Mouse (Mus musculus): ENCODE results near the gene Sbk1.
"Not testable (repeated sequence)": the region's sequence is repeated elsewhere in the genome, so short reads cannot be mapped to it uniquely, and the experiment has no call there.

Gene Sbk1

DNA sequence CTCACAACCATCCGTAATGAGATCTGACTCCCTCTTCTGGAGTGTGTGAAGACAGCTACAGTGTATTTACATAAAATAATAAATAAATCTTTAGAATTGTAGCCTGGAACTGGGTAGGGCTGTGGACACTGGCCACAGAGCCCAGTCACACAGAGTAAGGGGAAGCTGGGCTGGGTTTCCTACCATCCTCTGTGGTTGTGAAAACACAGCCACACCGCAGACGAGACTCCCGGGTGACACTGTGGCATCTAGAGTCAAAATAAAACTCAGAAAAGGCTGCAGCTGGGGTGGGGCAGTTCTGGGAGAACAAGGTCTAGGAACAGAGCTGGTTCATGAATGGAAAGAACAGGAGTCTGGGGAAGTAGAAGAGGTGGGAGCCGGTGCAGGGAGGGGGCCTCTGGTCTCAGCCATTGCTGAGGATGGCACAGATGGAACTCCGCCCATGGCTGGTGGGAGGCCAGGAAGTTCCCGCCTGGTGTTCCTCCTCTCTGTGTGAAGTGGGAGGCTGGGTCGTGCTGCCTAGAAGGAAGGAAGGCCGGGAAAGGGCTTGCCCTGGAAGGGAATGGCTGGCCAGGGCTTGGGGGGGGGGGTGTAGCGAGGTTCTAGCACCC is 15.2 kb downstream of the Sbk1 start:
- peak in 1 of 2 experiments; percentile 55 for DNase-seq (ENCODE audit: low spot score in 2 of 2)

DNA sequence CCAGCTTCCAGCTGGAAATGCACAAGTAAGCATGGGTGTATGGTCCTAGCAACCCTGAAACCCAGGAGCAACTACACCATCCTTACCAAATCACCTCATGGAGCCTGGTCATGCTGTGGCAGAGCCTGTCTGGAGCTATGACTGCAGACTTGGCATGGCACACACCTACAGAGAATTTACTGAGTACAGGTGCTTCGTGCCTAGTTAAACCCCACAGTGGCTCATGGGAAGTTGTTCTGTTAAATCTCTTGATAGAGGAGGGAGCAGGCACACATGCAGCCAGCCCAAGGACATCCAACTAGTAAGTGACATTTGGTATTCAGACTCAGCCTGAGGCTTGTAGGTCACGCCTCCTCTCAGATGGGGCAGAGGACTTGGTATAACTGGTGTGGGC is 15.7 kb downstream of the Sbk1 start:
- DNase-seq (ENCODE audit: low spot score in 2 of 2) = no peak

DNA sequence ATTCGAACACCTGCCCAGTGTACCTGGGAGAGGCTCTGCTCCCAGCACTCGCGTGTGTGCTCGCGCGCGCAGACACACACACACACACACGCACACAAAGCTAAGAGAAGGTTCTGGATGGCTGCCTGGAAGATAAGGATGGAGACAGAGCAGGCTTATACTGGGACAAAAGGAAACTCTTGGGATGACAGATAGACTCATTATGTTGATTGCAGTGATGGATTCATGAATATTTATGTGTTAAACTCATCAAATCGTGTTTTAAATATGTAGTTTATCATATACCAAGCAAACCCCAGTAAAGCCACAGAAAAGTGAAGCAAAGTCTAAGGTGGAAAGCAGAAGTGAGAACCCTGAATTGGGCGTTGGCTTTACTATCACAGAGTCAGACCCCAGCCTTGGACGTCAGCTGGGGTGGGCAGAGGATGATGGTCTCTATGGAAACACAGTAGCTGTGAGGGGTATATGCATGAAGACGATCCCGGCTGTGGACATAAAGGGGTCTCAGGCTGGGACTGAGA is 16.2 kb downstream of the Sbk1 start:
- DNase-seq (ENCODE audit: low spot score in 2 of 2) = no peak

- DNase-seq (ENCODE audit: low spot score in 2 of 2) = no peak
Observed at GRCm38 (mm10) chr7:126289371-126289770, 17.0 kb downstream of the Sbk1 start.

GRCm38 (mm10) chr7:126289956-126290355 is 17.5 kb downstream of the Sbk1 start:
- no peak for DNase-seq (ENCODE audit: low spot score in 2 of 2)

DNA sequence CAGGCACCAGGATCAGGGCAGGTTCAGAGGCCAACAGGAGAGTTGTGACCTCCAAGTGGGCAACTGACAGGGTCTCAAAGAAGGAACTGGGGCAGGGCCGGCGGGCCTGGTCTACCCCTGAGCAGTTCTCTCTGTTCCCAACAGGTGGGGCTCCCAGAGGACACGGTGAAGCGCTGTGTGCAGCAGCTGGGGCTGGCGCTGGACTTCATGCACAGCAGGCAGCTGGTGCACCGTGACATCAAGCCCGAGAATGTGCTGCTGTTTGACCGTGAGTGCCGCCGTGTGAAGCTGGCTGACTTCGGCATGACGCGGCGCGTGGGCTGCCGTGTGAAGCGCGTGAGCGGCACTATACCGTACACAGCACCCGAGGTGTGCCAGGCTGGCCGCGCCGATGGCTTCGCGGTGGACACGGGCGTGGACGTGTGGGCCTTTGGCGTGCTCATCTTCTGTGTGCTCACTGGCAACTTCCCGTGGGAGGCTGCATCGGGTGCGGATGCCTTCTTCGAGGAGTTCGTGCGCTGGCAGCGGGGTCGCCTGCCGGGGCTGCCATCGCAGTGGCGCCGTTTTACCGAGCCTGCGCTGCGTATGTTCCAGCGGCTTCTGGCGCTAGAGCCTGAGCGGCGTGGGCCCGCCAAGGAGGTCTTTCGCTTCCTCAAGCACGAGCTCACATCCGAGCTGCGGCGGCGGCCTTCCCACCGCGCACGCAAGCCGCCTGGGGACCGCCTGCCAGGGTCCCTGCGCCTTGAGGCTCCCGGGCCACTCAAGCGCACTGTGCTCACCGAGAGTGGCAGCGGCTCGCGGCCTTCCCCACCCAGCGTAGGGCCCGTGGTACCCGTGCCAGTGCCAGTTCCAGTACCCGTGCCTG is 19.5 kb downstream of the Sbk1 start:
- DNase-seq (ENCODE audit: low spot score in 2 of 2) = no peak

DNA sequence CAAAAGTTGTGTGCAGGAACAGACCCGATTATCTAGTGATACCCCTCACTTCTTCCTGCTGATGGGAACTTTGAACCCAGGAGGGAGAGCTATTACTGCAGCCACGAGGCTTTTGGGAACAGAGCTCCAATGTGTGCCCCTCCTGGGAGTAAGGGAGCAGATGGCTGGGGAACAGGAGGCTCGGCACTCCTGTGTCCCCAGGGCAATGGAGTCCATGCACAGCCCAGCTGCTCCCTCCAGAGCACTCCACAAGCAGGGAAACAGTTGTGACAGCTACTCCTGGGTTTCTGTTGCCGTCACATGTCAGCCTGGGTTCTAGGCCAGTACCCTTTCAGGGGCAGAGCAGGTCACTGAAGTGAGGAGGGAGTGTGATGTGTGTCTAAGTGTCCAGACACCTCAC is 20.7 kb downstream of the Sbk1 start:
- no peak for DNase-seq (ENCODE audit: low spot score in 2 of 2)

GRCm38 (mm10) chr7:126297579-126298460 is 25.4 kb downstream of the Sbk1 start:
- peak in 1 of 2 experiments; percentile 52 for DNase-seq (ENCODE audit: low spot score in 2 of 2)

GRCm38 (mm10) chr7:126298856-126299255 is 26.4 kb downstream of the Sbk1 start:
- no peak for DNase-seq (ENCODE audit: low spot score in 2 of 2)

DNA sequence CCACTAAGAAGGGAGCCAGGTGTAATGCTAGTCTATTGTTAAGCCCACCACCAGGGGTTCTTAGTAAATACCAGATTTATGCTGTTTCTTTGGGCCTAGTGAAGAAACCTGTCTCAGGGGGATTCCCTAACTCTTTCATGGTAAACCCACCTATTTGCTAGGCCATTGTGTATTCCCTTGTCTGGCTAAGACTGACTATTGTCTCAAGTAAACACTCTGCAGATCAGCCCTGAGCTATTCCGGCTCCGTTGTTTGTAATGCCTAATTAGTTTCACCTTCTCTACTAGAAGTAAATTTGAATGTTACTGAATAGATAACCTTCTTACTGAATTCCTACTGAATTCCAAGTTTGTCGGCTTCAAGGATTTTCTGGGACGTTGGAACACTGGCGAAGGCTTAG is 29.4 kb downstream of the Sbk1 start:
- not testable (repeated sequence) for DNase-seq (ENCODE audit: low spot score in 2 of 2)

- DNase-seq (ENCODE audit: low spot score in 2 of 2) = no peak
Observed at GRCm38 (mm10) chr7:126311822-126312221, 39.4 kb downstream of the Sbk1 start.

DNA sequence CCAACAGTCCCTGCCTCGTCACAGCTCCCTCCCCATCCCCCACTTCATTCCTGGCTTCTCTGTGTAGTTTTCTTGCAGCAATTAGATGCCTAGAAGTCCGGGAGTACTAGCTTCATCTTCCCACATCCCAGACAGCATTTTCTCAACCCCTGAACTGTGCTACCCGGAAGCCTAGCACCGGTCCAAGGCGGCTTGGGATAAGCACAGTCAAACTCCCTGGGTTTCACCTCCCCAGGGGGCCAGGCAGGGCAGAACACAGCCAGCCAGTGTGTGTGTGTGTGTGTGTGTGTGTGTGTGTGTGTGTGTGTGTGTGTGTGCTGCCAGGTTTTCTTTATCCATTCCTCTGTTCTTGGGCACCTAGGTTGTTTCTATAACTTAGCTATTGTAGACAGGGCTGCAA is 40.9 kb downstream of the Sbk1 start:
- no peak for DNase-seq (ENCODE audit: low spot score in 2 of 2)

DNA sequence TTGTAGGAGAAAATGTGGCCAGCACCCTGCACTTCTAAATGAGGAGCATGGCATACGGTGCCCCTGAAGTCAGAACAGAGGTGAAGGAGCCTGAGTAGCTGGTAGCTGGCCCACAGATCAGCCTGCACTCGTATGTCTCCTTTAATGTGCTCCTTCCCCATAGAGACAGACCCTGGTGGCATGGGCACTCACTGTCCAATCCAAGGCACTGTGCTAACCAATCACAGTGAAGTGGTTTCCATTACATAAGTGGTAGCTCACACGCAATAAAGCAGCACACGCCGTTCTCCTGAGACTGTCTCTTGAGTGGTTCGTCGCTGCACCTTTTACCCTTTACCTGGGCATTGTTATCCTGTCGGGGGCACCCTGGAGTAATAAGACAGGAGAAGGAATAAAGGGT is 41.9 kb downstream of the Sbk1 start:
- DNase-seq (ENCODE audit: low spot score in 2 of 2) = no peak

DNA sequence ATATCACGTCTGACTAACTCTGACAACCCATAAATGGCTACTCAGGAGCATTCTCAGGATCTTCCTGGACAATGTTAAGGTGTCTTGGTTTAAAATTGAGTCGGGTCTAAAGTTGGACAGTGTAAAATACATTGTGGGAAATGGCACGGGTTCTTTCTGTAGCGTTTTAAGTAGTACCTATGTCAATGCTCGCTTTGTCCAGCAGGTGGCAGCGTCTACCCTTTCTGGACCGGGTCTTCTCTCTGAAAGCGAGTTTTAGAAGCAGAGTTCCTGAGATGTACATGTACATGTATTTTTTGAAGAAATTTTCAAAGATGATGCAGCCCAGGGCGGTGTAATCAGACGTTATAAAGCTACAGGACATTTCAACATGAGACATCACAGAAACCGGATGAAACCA is 51.3 kb downstream of the Sbk1 start:
- peak; percentile 59 to 81 for DNase-seq (ENCODE audit: low spot score in 2 of 2)

- no peak for DNase-seq (ENCODE audit: low spot score in 2 of 2)
Observed at GRCm38 (mm10) chr7:126324791-126325190, 52.4 kb downstream of the Sbk1 start.

- DNase-seq (ENCODE audit: low spot score in 2 of 2) = not testable (repeated sequence)
Observed at GRCm38 (mm10) chr7:126325576-126326273, 53.3 kb downstream of the Sbk1 start.

- not testable (repeated sequence) for DNase-seq (ENCODE audit: low spot score in 2 of 2)
Observed at GRCm38 (mm10) chr7:126328848-126329247, 56.4 kb downstream of the Sbk1 start.

DNA sequence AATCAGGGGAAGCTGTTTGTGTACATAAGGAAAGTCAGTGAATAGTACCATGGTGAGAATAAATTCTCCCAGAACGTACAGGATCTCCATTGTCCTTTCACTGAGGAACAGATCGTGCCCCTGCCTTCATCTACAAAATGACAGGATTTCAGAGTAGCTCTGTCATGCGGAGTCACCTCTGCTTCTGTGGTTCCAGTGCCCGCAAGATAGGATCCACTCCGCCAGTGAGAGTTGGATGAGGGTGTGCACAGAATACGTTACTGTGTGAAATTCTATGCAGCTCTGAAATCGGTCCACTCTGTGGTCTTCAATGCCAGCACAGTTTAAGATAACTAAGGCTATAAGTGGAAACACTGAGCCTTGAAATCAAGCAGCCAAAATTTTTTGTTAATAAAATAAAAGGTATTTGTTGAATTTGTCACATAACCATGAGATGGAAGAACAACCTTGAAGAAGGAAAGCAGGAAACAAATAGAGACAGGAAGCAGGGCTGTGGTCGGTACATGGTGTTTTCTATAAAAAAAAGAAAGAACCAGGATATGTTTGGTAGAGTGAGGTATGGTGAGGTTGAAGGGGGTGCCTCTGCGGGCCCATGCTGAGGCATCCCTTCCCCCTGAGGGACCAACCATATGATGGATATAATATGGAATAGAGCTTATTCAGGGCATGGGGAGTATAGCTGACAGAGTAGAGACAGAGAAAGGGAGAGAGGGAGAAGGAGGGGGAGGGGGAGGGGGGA is 57.7 kb downstream of the Sbk1 start:
- no peak for DNase-seq (ENCODE audit: low spot score in 2 of 2)

DNA sequence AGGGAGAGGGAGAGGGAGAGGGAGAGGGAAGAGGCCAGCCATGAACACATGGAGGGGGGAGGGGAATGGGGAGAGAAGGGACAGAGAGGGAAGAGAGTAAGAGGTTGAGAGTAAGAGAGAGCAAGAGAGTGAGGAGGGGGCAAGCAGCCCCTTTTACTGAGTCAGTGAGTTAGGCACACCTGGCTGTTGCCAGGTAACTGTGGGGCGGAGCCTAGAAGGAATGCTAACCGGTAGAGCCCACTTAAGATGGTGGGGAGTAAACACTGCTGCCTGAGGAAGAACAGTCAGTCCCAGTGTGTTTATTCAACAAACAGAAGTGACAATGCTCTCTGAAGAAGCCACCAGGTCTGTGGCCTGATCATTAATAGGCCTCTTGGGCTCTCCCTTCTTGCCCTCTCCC is 58.3 kb downstream of the Sbk1 start:
- DNase-seq (ENCODE audit: low spot score in 2 of 2) = no peak

- no peak for DNase-seq (ENCODE audit: low spot score in 2 of 2)
Observed at GRCm38 (mm10) chr7:126332691-126333090, 60.3 kb downstream of the Sbk1 start.

- DNase-seq (ENCODE audit: low spot score in 2 of 2) = no peak
Observed at GRCm38 (mm10) chr7:126335556-126335955, 63.1 kb downstream of the Sbk1 start.
